Mouse (Mus musculus): Measurements from ENCODE around the gene Olig3. TPM values are rescaled to one million over a fixed set of nuclear protein-coding genes. Genes with fewer than 3 reads are reported as not detected.

Olig3 gene
- polyA plus RNA-seq, 1 experiment from 2014 or later, result 11.1 TPM

GRCm38 (mm10) chr10:19352006-19352877, 4.1 kb upstream of the Olig3 start:
- no peaks in the 10 kb centered on the region for H3K36me3 ChIP-seq
- peak overlapping the region; percentile 22 for H3K4me3 ChIP-seq
- ATAC-seq (ENCODE audit: low FRiP score, low read depth), result peak; percentile 28; the same call in 1 of the 2 replicates
- H3K27ac ChIP-seq (replicated peaks), result no peak overlapping the region
- peak overlapping the region; percentile 34 for H3K4me2 ChIP-seq (replicated peaks)
- WGBS, result 1% methylated on average over 24 of the region's 24 CpGs
- peaks cover 16% of the 10 kb centered on the region for H3K4me1 ChIP-seq
- no peaks in the 10 kb centered on the region for H3K9me3 ChIP-seq
- H3K9ac ChIP-seq (replicated peaks), result no peak overlapping the region
- H3K27me3 ChIP-seq, result peaks cover 81% of the 10 kb centered on the region

- peak overlapping the region; percentile 22 for H3K4me3 ChIP-seq
- H3K27me3 ChIP-seq, result peaks cover 81% of the 10 kb centered on the region
- H3K27ac ChIP-seq (replicated peaks), result no peak overlapping the region
- H3K36me3 ChIP-seq, result no peaks in the 10 kb centered on the region
- peak; percentile 11; the same call in 1 of the 2 replicates for ATAC-seq (ENCODE audit: low FRiP score, low read depth)
- H3K4me2 ChIP-seq (replicated peaks), result peak overlapping the region; percentile 34
- under 1% methylated on average over 16 of the region's 16 CpGs for WGBS
- no peaks in the 10 kb centered on the region for H3K9me3 ChIP-seq
- peaks cover 19% of the 10 kb centered on the region for H3K4me1 ChIP-seq
- H3K9ac ChIP-seq (replicated peaks), result no peak overlapping the region
These were observed 3.4 kb upstream of the Olig3 start for GRCm38 (mm10) chr10:19352878-19353301.

- Histone ChIP-seq H3K4me3 (peak overlapping the region; percentile 23; the same call in 1 of the 2 replicates), H3K9me3 (no peaks in the 10 kb centered on the region), H3K27me3 (peaks cover 80% of the 10 kb centered on the region), H3K4me2 (replicated peaks) (0 out of 2 replicates have a peak overlapping the region, but pooled peaks have one; percentile 21), H3K36me3 (no peaks in the 10 kb centered on the region), H3K9ac (replicated peaks) (no peak overlapping the region), H3K4me1 (peaks cover 19% of the 10 kb centered on the region), H3K27ac (replicated peaks) (no peak overlapping the region)
- WGBS, result 6% methylated on average over 5 of the region's 5 CpGs
- no peak for ATAC-seq (ENCODE audit: low FRiP score, low read depth)
These were observed 2.7 kb upstream of the Olig3 start for GRCm38 (mm10) chr10:19353631-19354030.

- H3K4me1 ChIP-seq, result peaks cover 19% of the 10 kb centered on the region
- H3K9me3 ChIP-seq, result no peaks in the 10 kb centered on the region
- peaks cover 81% of the 10 kb centered on the region for H3K27me3 ChIP-seq
- H3K9ac ChIP-seq (replicated peaks), result no peak overlapping the region
- H3K4me2 ChIP-seq (replicated peaks), result 0 out of 2 replicates have a peak overlapping the region, but pooled peaks have one; percentile 32
- H3K4me3 ChIP-seq, result peak overlapping the region; percentile 23; the same call in 1 of the 2 replicates
- no peaks in the 10 kb centered on the region for H3K36me3 ChIP-seq
- WGBS, result 7% methylated on average over 6 of the region's 6 CpGs
- no peak for ATAC-seq (ENCODE audit: low FRiP score, low read depth)
- no peak overlapping the region for H3K27ac ChIP-seq (replicated peaks)
These were observed 2.2 kb upstream of the Olig3 start for GRCm38 (mm10) chr10:19354146-19354545.

- Histone ChIP-seq H3K4me2 (replicated peaks) (peak overlapping the region; percentile 32), H3K4me3 (peak overlapping the region; percentile 23)
- WGBS, result 1% methylated on average over 8 of the region's 8 CpGs
These were observed 1.3 kb upstream of the Olig3 start for GRCm38 (mm10) chr10:19355076-19355475.

GRCm38 (mm10) chr10:19356720-19357641, 648 bp downstream of the Olig3 start:
- H3K27me3 ChIP-seq, result peaks cover 97% of the 10 kb centered on the region
- H3K4me1 ChIP-seq, result peaks cover 21% of the 10 kb centered on the region
- peak overlapping the region; percentile 42 for H3K4me2 ChIP-seq (replicated peaks)
- no peaks in the 10 kb centered on the region for H3K36me3 ChIP-seq
- WGBS, result under 1% methylated on average over 63 of the region's 63 CpGs
- peak overlapping the region; percentile 46; the same call in 1 of the 2 replicates for H3K27ac ChIP-seq (replicated peaks)
- H3K9me3 ChIP-seq, result no peaks in the 10 kb centered on the region
- peak overlapping the region; percentile 57 for H3K9ac ChIP-seq (replicated peaks)
- H3K4me3 ChIP-seq, result peak overlapping the region; percentile 42
- ATAC-seq (ENCODE audit: low FRiP score, low read depth), result peak; percentile 38; the same call in 1 of the 2 replicates

More at GRCm38 (mm10) chr10:19355076-19355475, 1.3 kb upstream of the Olig3 start:
- peaks cover 87% of the 10 kb centered on the region for H3K27me3 ChIP-seq
- no peaks in the 10 kb centered on the region for H3K9me3 ChIP-seq
- ATAC-seq (ENCODE audit: low FRiP score, low read depth), result no peak
- no peak overlapping the region for H3K27ac ChIP-seq (replicated peaks)
- H3K9ac ChIP-seq (replicated peaks), result no peak overlapping the region
- H3K4me1 ChIP-seq, result peaks cover 19% of the 10 kb centered on the region
- no peaks in the 10 kb centered on the region for H3K36me3 ChIP-seq

- WGBS, result 15% methylated on average over 5 of the region's 5 CpGs
- H3K4me3 ChIP-seq, result peak overlapping the region; percentile 42
- no peaks in the 10 kb centered on the region for H3K9me3 ChIP-seq
- no peaks in the 10 kb centered on the region for H3K36me3 ChIP-seq
- no peak for ATAC-seq (ENCODE audit: low FRiP score, low read depth)
- H3K27ac ChIP-seq (replicated peaks), result no peak overlapping the region
- no peak overlapping the region; the same call in 1 of the 2 replicates for H3K9ac ChIP-seq (replicated peaks)
- no peak overlapping the region; the same call in 1 of the 2 replicates for H3K4me2 ChIP-seq (replicated peaks)
- peaks cover 97% of the 10 kb centered on the region for H3K27me3 ChIP-seq
- H3K4me1 ChIP-seq, result peaks cover 23% of the 10 kb centered on the region
These were observed 1.5 kb downstream of the Olig3 start for GRCm38 (mm10) chr10:19357848-19358247.

GRCm38 (mm10) chr10:19360446-19361300, 4.3 kb downstream of the Olig3 start:
- H3K4me3 ChIP-seq, result 0 out of 2 replicates have a peak overlapping the region, but pooled peaks have one; percentile 24
- no peaks in the 10 kb centered on the region for H3K9me3 ChIP-seq
- H3K4me1 ChIP-seq, result peaks cover 26% of the 10 kb centered on the region
- H3K27me3 ChIP-seq, result peaks cover 93% of the 10 kb centered on the region
- 5% methylated on average over 3 of the region's 3 CpGs for WGBS
- H3K27ac ChIP-seq (replicated peaks), result no peak overlapping the region
- no peaks in the 10 kb centered on the region for H3K36me3 ChIP-seq
- H3K4me2 ChIP-seq (replicated peaks), result peak overlapping the region; percentile 38; the same call in 1 of the 2 replicates
- no peak for ATAC-seq (ENCODE audit: low FRiP score, low read depth)
- H3K9ac ChIP-seq (replicated peaks), result no peak overlapping the region; the same call in 1 of the 2 replicates

GRCm38 (mm10) chr10:19361539-19362293, 5.4 kb downstream of the Olig3 start:
- Histone ChIP-seq H3K4me1 (peaks cover 24% of the 10 kb centered on the region), H3K27me3 (peaks cover 93% of the 10 kb centered on the region), H3K27ac (replicated peaks) (no peak overlapping the region), H3K9ac (replicated peaks) (no peak overlapping the region; the same call in 1 of the 2 replicates), H3K9me3 (no peaks in the 10 kb centered on the region), H3K4me3 (peak overlapping the region; percentile 10; the same call in 1 of the 2 replicates), H3K4me2 (replicated peaks) (peak overlapping the region; percentile 38), H3K36me3 (no peaks in the 10 kb centered on the region)
- WGBS, result 2% methylated on average over 23 of the region's 23 CpGs
- no peak for ATAC-seq (ENCODE audit: low FRiP score, low read depth)

GRCm38 (mm10) chr10:19362294-19362590, 5.9 kb downstream of the Olig3 start:
- no peak for ATAC-seq (ENCODE audit: low FRiP score, low read depth)
- peaks cover 18% of the 10 kb centered on the region for H3K4me1 ChIP-seq
- WGBS, result under 1% methylated on average over 8 of the region's 8 CpGs
- H3K9ac ChIP-seq (replicated peaks), result no peak overlapping the region
- 0 out of 2 replicates have a peak overlapping the region, but pooled peaks have one; percentile 4 for H3K4me3 ChIP-seq
- no peaks in the 10 kb centered on the region for H3K36me3 ChIP-seq
- H3K9me3 ChIP-seq, result no peaks in the 10 kb centered on the region
- no peak overlapping the region for H3K27ac ChIP-seq (replicated peaks)
- H3K27me3 ChIP-seq, result peaks cover 92% of the 10 kb centered on the region
- peak overlapping the region; percentile 38 for H3K4me2 ChIP-seq (replicated peaks)
